Mouse (Mus musculus): ENCODE measurements around the gene Erbin.

GRCm38 (mm10) chr13:103924586-103924985, 4.3 kb upstream of the Erbin start:
- no peak for TF ChIP-seq GATA1 (IDR thresholded peaks at IDR 0.05; ENCODE audit: low read length)
- TF ChIP-seq TAL1 (IDR thresholded peaks at IDR 0.05; ENCODE audit: low read length): no peak
